Mouse (Mus musculus) megakaryocyte, embryonic 14.5 days (primary cell): ENCODE results near the gene Agap1.

ENCODE experiments used
- FLI1 ChIP-seq: IDR thresholded peaks from 2 replicates; pipeline ENCODE4 v1.6.1; 2012; ENCODE audit warnings: low read length, inconsistent platforms, mixed read lengths
- GATA1 ChIP-seq: IDR thresholded peaks from 3 replicates; pipeline ENCODE4 v1.6.1; 2012; ENCODE audit warnings: mixed read lengths, low read length, inconsistent platforms, borderline replicate concordance

DNA sequence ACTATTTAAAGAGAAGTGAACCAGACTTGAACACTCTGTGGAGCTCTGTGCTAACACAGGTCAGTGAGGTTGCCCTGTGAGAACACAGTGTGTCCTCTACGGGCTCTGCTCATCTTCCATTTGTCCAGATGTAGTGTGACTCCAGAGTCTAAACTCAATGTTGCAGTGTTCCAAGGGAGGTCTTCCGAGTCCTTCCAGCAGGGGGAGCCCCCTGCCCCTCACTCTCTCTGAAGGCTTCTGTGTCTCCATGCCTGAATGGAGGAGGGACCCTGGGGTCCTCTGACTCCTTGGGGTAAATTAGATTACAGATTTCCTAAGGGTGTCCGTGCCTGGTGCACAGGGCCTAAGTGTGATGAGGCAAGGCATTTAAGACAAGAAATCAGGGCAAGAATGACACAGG is 302.9 kb downstream of the Agap1 start:
- TF ChIP-seq GATA1 = no peak
- no peak for TF ChIP-seq FLI1
